Mouse (Mus musculus) ovary, adult 10 weeks (tissue): ENCODE measurements around the gene Ercc8. TPM values are rescaled to one million over a fixed set of nuclear protein-coding genes. Genes with fewer than 3 reads are reported as not detected.

Experiments used
- polyA plus RNA-seq: library from polyadenylated mRNA; stranded (reverse); fragments of 350-450 nt; fragmentation: Illumina TruSeq; extraction: RNeasy Lipid Tissue Mini Kit (QIAGEN cat#74804); gene quantifications from one replicate; pipeline ENCODE4 v1.2.3, GENCODE M21; 2014

Gene Ercc8
- polyA plus RNA-seq, result 6.6 TPM

DNA sequence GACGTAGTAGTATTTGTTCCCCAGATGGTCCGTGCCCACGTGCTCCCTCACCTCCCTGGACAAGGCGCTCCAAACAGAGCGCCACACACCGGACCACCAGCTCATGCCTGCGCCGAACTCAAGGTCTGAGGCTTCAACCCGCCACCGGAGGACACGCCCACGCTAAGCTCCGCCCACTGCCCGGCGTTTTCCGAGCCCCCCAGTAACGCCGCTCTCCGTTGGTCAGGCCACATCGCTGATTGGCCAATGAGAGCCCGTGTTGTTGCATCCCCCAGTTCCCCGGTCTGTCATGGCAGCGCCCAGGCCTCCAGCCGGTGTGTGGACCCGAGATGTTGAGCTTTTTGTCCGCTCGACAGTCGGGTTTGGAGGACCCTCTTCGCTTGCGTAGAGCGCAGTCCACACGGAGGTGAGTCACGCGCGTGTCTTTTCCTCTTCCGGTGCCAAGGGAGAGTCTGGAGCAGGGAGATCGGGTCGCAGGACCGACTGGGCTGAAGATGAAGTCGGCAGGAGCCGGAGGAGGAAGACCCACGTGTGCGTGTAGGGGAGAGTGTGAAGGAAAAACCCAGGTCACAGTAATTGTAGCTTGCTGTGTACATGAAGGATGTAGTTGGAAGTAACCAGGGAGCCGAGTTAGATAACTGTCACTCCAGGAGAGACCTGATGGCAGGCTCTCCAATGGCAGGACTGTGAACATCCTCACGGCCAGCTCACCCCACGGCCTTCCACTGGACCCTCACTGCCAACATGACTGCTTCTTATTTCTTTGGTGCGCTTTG, at the start of gene Ercc8, which contains the start of gene Ndufaf2:
Gene Ercc8 (plus strand): TSS at position 267 of the 776 bp plus-strand sequence.
Gene Ndufaf2 (minus strand): TSS at position 159 of the 776 bp plus-strand sequence.

DNA sequence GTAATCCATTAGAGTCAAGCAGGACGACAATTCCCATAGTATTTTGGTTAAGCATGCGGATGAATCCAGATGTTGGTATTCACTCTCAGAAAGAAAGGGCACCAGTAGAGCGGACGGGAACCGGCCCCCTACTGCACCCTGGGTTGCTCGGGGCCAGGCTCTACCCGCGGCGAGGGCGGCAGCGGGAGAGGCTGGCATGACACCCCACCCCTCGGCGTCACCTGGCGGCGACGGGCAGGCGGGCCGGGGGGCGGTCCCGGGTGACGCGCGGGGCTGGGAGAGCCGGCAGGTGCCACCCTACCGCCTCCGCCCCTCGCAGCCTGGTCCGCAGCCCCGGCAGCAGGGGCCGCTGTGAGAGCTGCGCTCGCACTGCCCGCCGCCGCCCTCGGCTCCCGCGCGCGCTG, 55.6 kb downstream of the Ercc8 start, which contains the start of gene Elovl7:
Gene Elovl7 (plus strand): TSS at position 324 of the 404 bp plus-strand sequence.

Other genes starting within 250 kb of the Ercc8 start
- gene Smim15, start 114.3 kb upstream of the Ercc8 start, polyA plus RNA-seq, result 205 TPM
- gene Ndufaf2, start 108 bp upstream of the Ercc8 start, polyA plus RNA-seq, result 99.8 TPM
- 10.3 TPM for gene Elovl7, start 55.7 kb downstream of the Ercc8 start, polyA plus RNA-seq
- 3.2 TPM for gene Depdc1b, start 157.6 kb downstream of the Ercc8 start, polyA plus RNA-seq